Mouse (Mus musculus): ENCODE measurements at regions not wholly inside any gene's neighbourhood (a gene's known extent, or its start where the extent isn't known, plus 50 kb on each side); places are given as distances from the start of the nearest gene placed in this dataset.

DNA sequence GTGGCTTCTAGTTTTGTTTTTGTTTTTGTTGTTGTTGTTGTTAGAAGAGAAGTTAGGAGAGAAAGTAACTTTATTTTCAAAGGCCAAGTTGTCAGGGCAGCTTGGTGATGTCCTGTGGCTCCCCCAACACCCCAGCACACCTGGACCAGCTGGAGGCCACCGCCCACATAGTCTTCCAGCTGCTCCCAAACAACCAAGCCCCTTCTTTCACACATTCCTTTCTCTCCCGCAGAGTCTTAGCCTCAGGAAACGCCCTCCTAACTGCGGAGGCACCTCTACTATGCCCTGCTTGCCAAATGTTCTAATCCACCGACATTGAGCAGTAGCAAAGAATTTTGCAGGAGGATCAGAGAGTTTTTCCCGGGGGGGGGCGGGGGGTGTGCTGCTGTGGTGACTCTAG, 72.3 kb downstream of the Mcfd2 start:
- no peaks in the 10 kb centered on the region for H3K27me3 ChIP-seq (ENCODE audit: control insufficient read depth, insufficient read depth, low read length)
- H3K27ac ChIP-seq (replicated peaks in 1 of 2; ENCODE audit: control insufficient read depth in 1 of 2, insufficient read depth in 1 of 2, low read depth in 2 of 2, low read length in 2 of 2) = no peak overlapping the region
- peaks cover 11% of the 10 kb centered on the region for H3K9me3 ChIP-seq (ENCODE audit: control insufficient read depth, low read length)
- H3K9ac ChIP-seq (ENCODE audit: low read length) = no peak overlapping the region
- peaks cover 5 to 8% of the 10 kb centered on the region in 2 experiments for H3K4me1 ChIP-seq (ENCODE audit: control insufficient read depth in 2 of 2, insufficient read depth in 2 of 2, low read length in 2 of 2)
- no peak overlapping the region for H3K4me2 ChIP-seq (ENCODE audit: low read length)
- WGBS = 14% methylated on average over 7 of the region's 7 CpGs
- no peak overlapping the region for H3K4me3 ChIP-seq (ENCODE audit: control insufficient read depth in 1 of 2, insufficient read depth in 1 of 2, low read depth in 1 of 2, low read length in 2 of 2)
- no peak for ATAC-seq (ENCODE audit: insufficient number of reproducible peaks, insufficient read depth, low FRiP score, low read depth)
- no peaks in the 10 kb centered on the region for H3K36me3 ChIP-seq (ENCODE audit: control insufficient read depth, insufficient read depth, low read length)

DNA sequence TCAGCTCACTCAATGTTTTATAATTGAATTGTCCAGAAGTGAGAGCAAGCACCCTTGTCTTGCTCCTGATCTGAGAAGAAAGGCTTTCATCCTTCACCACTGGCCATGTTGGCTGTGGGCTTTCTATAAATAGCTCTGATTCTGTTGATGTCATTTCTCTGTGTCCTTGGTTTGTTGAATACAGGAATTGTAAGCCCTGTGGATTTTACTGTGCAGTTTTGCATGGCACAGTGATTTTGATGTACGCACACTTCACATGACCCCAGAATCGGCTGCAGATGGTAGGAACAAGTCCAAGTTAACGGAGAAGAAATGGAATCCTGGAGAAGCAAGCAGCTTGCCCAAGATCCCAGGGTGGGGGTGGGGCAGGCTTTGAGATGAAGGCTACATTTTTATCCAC, 76.1 kb downstream of the Mcfd2 start:
- Histone ChIP-seq H3K36me3 (ENCODE audit: control insufficient read depth, insufficient read depth, low read length) (no peaks in the 10 kb centered on the region), H3K4me1 (ENCODE audit: control insufficient read depth in 2 of 2, insufficient read depth in 2 of 2, low read length in 2 of 2) (peaks cover 8 to 16% of the 10 kb centered on the region in 2 experiments), H3K9ac (ENCODE audit: low read length) (no peak overlapping the region), H3K27me3 (ENCODE audit: control insufficient read depth, insufficient read depth, low read length) (no peaks in the 10 kb centered on the region), H3K4me2 (ENCODE audit: low read length) (peak overlapping the region; percentile 4; the same call in 1 of the 2 replicates), H3K4me3 (ENCODE audit: control insufficient read depth in 1 of 2, insufficient read depth in 1 of 2, low read depth in 1 of 2, low read length in 2 of 2) (no peak overlapping the region), H3K27ac (replicated peaks in 1 of 2; ENCODE audit: control insufficient read depth in 1 of 2, insufficient read depth in 1 of 2, low read depth in 2 of 2, low read length in 2 of 2) (no peak overlapping the region; a peak in 1 of 4 replicates), H3K9me3 (ENCODE audit: control insufficient read depth, low read length) (peaks cover 11% of the 10 kb centered on the region)
- ATAC-seq (ENCODE audit: insufficient number of reproducible peaks, insufficient read depth, low FRiP score, low read depth) = no peak
- WGBS = 70% methylated on average over 3 of the region's 3 CpGs

Measured in heart, embryonic 14.5 days (tissue).